Mouse (Mus musculus) adrenal gland, postnatal 14 days (tissue): ENCODE measurements around the gene Mms19. TPM values are rescaled to one million over a fixed set of nuclear protein-coding genes. Genes with fewer than 3 reads are reported as not detected.
A peak's percentile ranks its signal among the peaks of the same experiment; 100 is the strongest.

Source experiments
- DNase-seq: peaks from one replicate; pipeline ENCODE4 v3.0.0; 2021; ENCODE audit warnings: mixed read lengths
- total RNA-seq: library from RNA; stranded (reverse); gene quantifications from 2 replicates; pipeline ENCODE4 v1.2.3, GENCODE M21; 2021

The Mms19 gene
- total RNA-seq, 1 experiment from 2014 or later: 19.9 TPM

- DNase-seq: peak; percentile 61
These were observed 82.1 kb downstream of the Mms19 start for GRCm38 (mm10) chr19:41898860-41899259.

DNA sequence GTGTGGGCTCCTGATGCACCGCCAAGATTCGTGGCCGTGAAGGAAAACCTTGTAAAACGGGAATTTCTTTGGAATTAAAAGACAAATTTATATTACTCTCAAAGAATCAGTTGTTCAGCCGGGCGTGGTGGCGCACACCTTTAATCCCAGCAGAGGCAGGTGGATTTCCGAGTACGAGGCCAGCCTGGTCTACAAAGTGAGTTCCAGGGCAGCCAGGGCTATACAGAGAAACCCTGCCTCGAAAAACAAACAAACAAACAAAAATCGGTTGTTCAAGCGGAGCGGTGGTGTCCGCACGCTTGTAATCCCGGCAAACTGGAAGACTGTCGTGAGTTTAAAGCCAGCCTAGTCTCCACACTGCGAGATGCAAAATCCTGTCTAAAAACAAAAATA lies 84.6 kb downstream of the Mms19 start:
- DNase-seq: no peak

- peak; percentile 90 for DNase-seq
These were observed 85.3 kb downstream of the Mms19 start, which contains the start of gene Rrp12 for GRCm38 (mm10) chr19:41895460-41896318. Gene Rrp12, minus strand, starts transcription at chr19:41896173.

- peak; percentile 22 for DNase-seq
These were observed 86.0 kb downstream of the Mms19 start for GRCm38 (mm10) chr19:41894959-41895358.

Other genes starting within 250 kb of the Mms19 start
- 6.5 and 7.2 TPM in 2 replicates for gene Slit1, start 237.5 kb downstream of the Mms19 start, total RNA-seq
- gene Arhgap19, start 179.1 kb downstream of the Mms19 start, total RNA-seq: 7.2 and 7.9 TPM in 2 replicates
- 7.5 and 10.7 TPM in 2 replicates for gene Frat1, start 151.2 kb downstream of the Mms19 start, total RNA-seq
- gene Frat2, start 133.0 kb downstream of the Mms19 start, total RNA-seq: 5.5 and 6.4 TPM in 2 replicates
- gene Rrp12, start 85.0 kb downstream of the Mms19 start, total RNA-seq: 16.2 and 19.5 TPM in 2 replicates
- 632 and 654 TPM in 2 replicates for gene Pgam1, start 69.2 kb downstream of the Mms19 start, total RNA-seq
- 23.9 and 25.4 TPM in 2 replicates for gene Exosc1, start 47.7 kb downstream of the Mms19 start, total RNA-seq
- gene Zdhhc16, start 47.7 kb downstream of the Mms19 start, total RNA-seq: 31.4 and 31.8 TPM in 2 replicates
- 13.9 and 20.0 TPM in 2 replicates for gene Ubtd1, start 606 bp upstream of the Mms19 start, total RNA-seq
- 0.68 and 0.82 TPM in 2 replicates for gene Ankrd2, start 54.8 kb upstream of the Mms19 start, total RNA-seq
- gene Hoga1, start 64.5 kb upstream of the Mms19 start, total RNA-seq: 6.2 and 22.7 TPM in 2 replicates
- 0.64 and 0.96 TPM in 2 replicates for gene 4933411K16Rik, start 71.1 kb upstream of the Mms19 start, total RNA-seq
- gene Morn4, start 105.2 kb upstream of the Mms19 start, total RNA-seq: 5.4 and 7.4 TPM in 2 replicates
- 50.4 and 51.5 TPM in 2 replicates for gene Pi4k2a, start 109.3 kb upstream of the Mms19 start, total RNA-seq
- 47.4 and 48.9 TPM in 2 replicates for gene Avpi1, start 147.9 kb upstream of the Mms19 start, total RNA-seq
- 46.4 and 50.1 TPM in 2 replicates for gene Marveld1, start 166.2 kb upstream of the Mms19 start, total RNA-seq
- 42.7 and 45.0 TPM in 2 replicates for gene Zfyve27, start 182.8 kb upstream of the Mms19 start, total RNA-seq
- 4.3 and 4.9 TPM in 2 replicates for gene Sfrp5, start 221.1 kb upstream of the Mms19 start, total RNA-seq